Mouse (Mus musculus) kidney, embryonic 15.5 days (tissue): ENCODE results near the gene Slc37a1. TPM values are rescaled to one million over a fixed set of nuclear protein-coding genes. Genes with fewer than 3 reads are reported as not detected.
"Not testable (repeated sequence)": the region's sequence is repeated elsewhere in the genome, so short reads cannot be mapped to it uniquely, and the experiment has no call there.

Experiments
- ATAC-seq: fragments of 200-750 bp; cut with Nextera tagmentation; replicated peaks from 2 replicates; pipeline ENCODE4 v1.8.0; 2017; ENCODE audit warnings: moderate TSS enrichment; ENCODE audit not compliant: low FRiP score
- H3K27ac ChIP-seq: fragments of 300-500 bp; sonication (generic); 2 replicates; pipeline ENCODE4 v1.5.1; 2015; ENCODE audit warnings: mild to moderate bottlenecking, inconsistent platforms
- H3K27me3 ChIP-seq: fragments of 300-500 bp; sonication (generic); 2 replicates; pipeline ENCODE4 v1.6.1; 2015; ENCODE audit warnings: inconsistent platforms
- H3K36me3 ChIP-seq: fragments of 300-500 bp; sonication (generic); 2 replicates; pipeline ENCODE4 v1.6.1; 2015; ENCODE audit warnings: inconsistent platforms
- H3K4me1 ChIP-seq: fragments of 300-500 bp; sonication (generic); 2 replicates; pipeline ENCODE4 v1.6.1; 2015; ENCODE audit warnings: inconsistent platforms
- H3K4me2 ChIP-seq: fragments of 300-500 bp; sonication (generic); 2 replicates; pipeline ENCODE4 v1.6.1; 2015; ENCODE audit warnings: moderate library complexity, mild to moderate bottlenecking, inconsistent platforms
- H3K4me3 ChIP-seq: fragments of 300-500 bp; sonication (generic); replicated peaks from 2 replicates; pipeline ENCODE4 v1.5.1; 2015; ENCODE audit warnings: mild to moderate bottlenecking, inconsistent platforms
- H3K9ac ChIP-seq: fragments of 300-500 bp; sonication (generic); 2 replicates; pipeline ENCODE4 v1.6.1; 2015; ENCODE audit warnings: mild to moderate bottlenecking, inconsistent platforms
- H3K9me3 ChIP-seq: fragments of 300-500 bp; sonication (generic); replicated peaks from 2 replicates; pipeline ENCODE4 v1.6.1; 2016; ENCODE audit warnings: inconsistent platforms
- WGBS: fragments of 180-500 bp; shearing (Covaris S2); methylation state at CpG from one replicate; pipeline ENCODE4 v1.1.7; 2015; ENCODE audit warnings: mixed read lengths; 5-methylcytosine and 5-hydroxymethylcytosine counted together
- polyA plus RNA-seq: library from polyadenylated mRNA; unstranded; fragments of >200 nt; fragmentation: Nextera tagmentation; extraction: Ambion mirVana; gene quantifications from 2 replicates; pipeline ENCODE4 v1.2.1, GENCODE M21; 2015

The Slc37a1 gene
- polyA plus RNA-seq, 1 experiment from 2014 or later: 3.0 TPM

GRCm38 (mm10) chr17:31349388-31349787 lies 62.8 kb downstream of the Slc37a1 start:
- no peak for ATAC-seq
- no peak overlapping the region for H3K4me2 ChIP-seq
- WGBS: 87% methylated on average over 12 of the region's 12 CpGs
- no peaks in the 10 kb centered on the region for H3K4me1 ChIP-seq
- no peaks in the 10 kb centered on the region for H3K27me3 ChIP-seq
- no peak overlapping the region for H3K27ac ChIP-seq
- no peaks in the 10 kb centered on the region for H3K9me3 ChIP-seq
- H3K9ac ChIP-seq: no peak overlapping the region
- H3K36me3 ChIP-seq: no peaks in the 10 kb centered on the region
- H3K4me3 ChIP-seq: no peak overlapping the region

- Histone ChIP-seq H3K27ac (no peak overlapping the region), H3K4me2 (no peak overlapping the region), H3K9ac (no peak overlapping the region), H3K4me1 (peaks cover 11% of the 10 kb centered on the region; the same call in 1 of the 2 replicates), H3K9me3 (no peaks in the 10 kb centered on the region), H3K36me3 (no peaks in the 10 kb centered on the region), H3K4me3 (no peak overlapping the region), H3K27me3 (no peaks in the 10 kb centered on the region)
- 75% methylated on average over 8 of the region's 8 CpGs for WGBS
- ATAC-seq: no peak
These were observed 65.4 kb downstream of the Slc37a1 start for GRCm38 (mm10) chr17:31351984-31352383.

- Histone ChIP-seq H3K27me3 (no peaks in the 10 kb centered on the region), H3K4me2 (no peak overlapping the region), H3K9me3 (no peaks in the 10 kb centered on the region)
These were observed 66.7 kb downstream of the Slc37a1 start for GRCm38 (mm10) chr17:31353255-31353654.

GRCm38 (mm10) chr17:31354684-31355083 lies 68.1 kb downstream of the Slc37a1 start:
- H3K4me3 ChIP-seq, ATAC-seq, H3K9ac ChIP-seq, H3K4me2 ChIP-seq, H3K27me3 ChIP-seq, H3K36me3 ChIP-seq, H3K9me3 ChIP-seq, H3K27ac ChIP-seq: not testable (repeated sequence)
- 75% methylated on average over 3 of the region's 3 CpGs for WGBS
- H3K4me1 ChIP-seq: peaks cover 11% of the 10 kb centered on the region; the same call in 1 of the 2 replicates

More at GRCm38 (mm10) chr17:31353255-31353654, 66.7 kb downstream of the Slc37a1 start:
- H3K4me3 ChIP-seq: no peak overlapping the region
- no peak overlapping the region for H3K27ac ChIP-seq
- no peaks in the 10 kb centered on the region for H3K36me3 ChIP-seq
- 82% methylated on average over 2 of the region's 2 CpGs for WGBS
- no peak overlapping the region for H3K9ac ChIP-seq
- peaks cover 11% of the 10 kb centered on the region; the same call in 1 of the 2 replicates for H3K4me1 ChIP-seq
- no peak for ATAC-seq

- H3K4me3 ChIP-seq: no peak overlapping the region
- WGBS: 37% methylated on average over 8 of the region's 8 CpGs
- no peaks in the 10 kb centered on the region for H3K27me3 ChIP-seq
- no peak overlapping the region for H3K9ac ChIP-seq
- H3K9me3 ChIP-seq: no peaks in the 10 kb centered on the region
- peaks cover 11% of the 10 kb centered on the region; the same call in 1 of the 2 replicates for H3K4me1 ChIP-seq
- 0 out of 2 replicates have a peak, but pooled peaks have one; percentile 36 for ATAC-seq
- peak overlapping the region; percentile 56 for H3K27ac ChIP-seq
- H3K36me3 ChIP-seq: no peaks in the 10 kb centered on the region
- H3K4me2 ChIP-seq: no peak overlapping the region
These were observed 69.4 kb downstream of the Slc37a1 start for GRCm38 (mm10) chr17:31355792-31356502.

GRCm38 (mm10) chr17:31360582-31360981 lies 74.0 kb downstream of the Slc37a1 start:
- Histone ChIP-seq H3K4me3 (no peak overlapping the region), H3K4me1 (peaks cover 8% of the 10 kb centered on the region; the same call in 1 of the 2 replicates), H3K36me3 (no peaks in the 10 kb centered on the region), H3K27me3 (no peaks in the 10 kb centered on the region; the same call in 1 of the 2 replicates), H3K27ac (no peak overlapping the region), H3K9me3 (no peaks in the 10 kb centered on the region), H3K4me2 (no peak overlapping the region), H3K9ac (no peak overlapping the region)
- no peak for ATAC-seq
- WGBS: 82% methylated on average over 13 of the region's 13 CpGs

GRCm38 (mm10) chr17:31365586-31366166 lies 79.1 kb downstream of the Slc37a1 start:
- H3K4me1 ChIP-seq: no peaks in the 10 kb centered on the region
- no peak overlapping the region for H3K4me3 ChIP-seq
- H3K36me3 ChIP-seq: no peaks in the 10 kb centered on the region
- no peaks in the 10 kb centered on the region; the same call in 1 of the 2 replicates for H3K27me3 ChIP-seq
- no peaks in the 10 kb centered on the region for H3K9me3 ChIP-seq
- H3K9ac ChIP-seq: no peak overlapping the region
- H3K27ac ChIP-seq: no peak overlapping the region
- WGBS: 75% methylated on average over 5 of the region's 5 CpGs
- no peak overlapping the region for H3K4me2 ChIP-seq
- no peak for ATAC-seq

- H3K9me3 ChIP-seq: no peaks in the 10 kb centered on the region
- H3K9ac ChIP-seq: no peak overlapping the region
- no peak overlapping the region for H3K27ac ChIP-seq
- 78% methylated on average over 2 of the region's 2 CpGs for WGBS
- no peak overlapping the region for H3K4me2 ChIP-seq
- no peaks in the 10 kb centered on the region for H3K4me1 ChIP-seq
- no peak overlapping the region for H3K4me3 ChIP-seq
- no peak for ATAC-seq
- no peaks in the 10 kb centered on the region for H3K36me3 ChIP-seq
- H3K27me3 ChIP-seq: no peaks in the 10 kb centered on the region; the same call in 1 of the 2 replicates
These were observed 83.6 kb downstream of the Slc37a1 start for GRCm38 (mm10) chr17:31370221-31370620.

GRCm38 (mm10) chr17:31370931-31371330 lies 84.3 kb downstream of the Slc37a1 start:
- ATAC-seq: no peak
- Histone ChIP-seq H3K4me2 (no peak overlapping the region), H3K9me3 (no peaks in the 10 kb centered on the region), H3K27ac (no peak overlapping the region), H3K9ac (no peak overlapping the region), H3K27me3 (no peaks in the 10 kb centered on the region), H3K36me3 (no peaks in the 10 kb centered on the region), H3K4me3 (no peak overlapping the region), H3K4me1 (no peaks in the 10 kb centered on the region)

- Histone ChIP-seq H3K9ac (no peak overlapping the region), H3K4me1 (peaks cover 15% of the 10 kb centered on the region), H3K36me3 (no peaks in the 10 kb centered on the region), H3K27me3 (peaks cover 26% of the 10 kb centered on the region), H3K4me3 (no peak overlapping the region), H3K9me3 (no peaks in the 10 kb centered on the region), H3K4me2 (peak overlapping the region; percentile 39), H3K27ac (no peak overlapping the region)
- no peak for ATAC-seq
- 11% methylated on average over 7 of the region's 7 CpGs for WGBS
These were observed 91.4 kb downstream of the Slc37a1 start for GRCm38 (mm10) chr17:31377961-31378360.

- no peak for ATAC-seq
- Histone ChIP-seq H3K36me3 (no peaks in the 10 kb centered on the region), H3K9ac (no peak overlapping the region), H3K27me3 (peaks cover 26% of the 10 kb centered on the region), H3K4me3 (no peak overlapping the region), H3K4me1 (peaks cover 18% of the 10 kb centered on the region), H3K4me2 (peak overlapping the region; percentile 39), H3K27ac (no peak overlapping the region), H3K9me3 (no peaks in the 10 kb centered on the region)
- WGBS: 64% methylated on average over 10 of the region's 10 CpGs
These were observed 91.8 kb downstream of the Slc37a1 start for GRCm38 (mm10) chr17:31378361-31378761.

- Histone ChIP-seq H3K27ac (no peak overlapping the region), H3K4me3 (no peak overlapping the region), H3K4me1 (peaks cover 24% of the 10 kb centered on the region), H3K9ac (no peak overlapping the region), H3K4me2 (no peak overlapping the region), H3K27me3 (peaks cover 30% of the 10 kb centered on the region), H3K9me3 (no peaks in the 10 kb centered on the region), H3K36me3 (no peaks in the 10 kb centered on the region)
- 78% methylated on average over 2 of the region's 2 CpGs for WGBS
- ATAC-seq: no peak
These were observed 92.5 kb downstream of the Slc37a1 start for GRCm38 (mm10) chr17:31379086-31379485.
